Mouse (Mus musculus): ENCODE results near the gene Ednra.

DNA sequence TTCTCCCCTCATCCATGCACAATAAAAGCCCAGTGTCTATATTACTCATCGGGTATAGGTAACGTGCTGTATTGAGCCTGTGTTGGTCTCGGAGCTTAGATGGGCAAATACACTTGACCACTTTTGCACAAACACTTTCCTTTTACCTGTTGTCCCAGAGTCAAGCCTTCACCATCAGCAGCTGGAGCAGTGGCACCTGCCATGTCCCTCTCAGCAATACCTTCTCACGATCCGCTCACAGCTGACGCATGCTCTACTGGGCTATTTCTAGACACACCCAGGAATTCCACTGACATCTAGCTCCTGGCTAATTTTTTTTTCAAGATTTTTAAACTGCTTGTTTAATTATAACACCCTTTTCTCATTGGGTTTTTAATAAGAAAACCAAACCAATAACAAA, 14.2 kb upstream of the Ednra start:
- TF ChIP-seq POLR2A (IDR thresholded peaks at IDR 0.05; ENCODE audit: control insufficient read depth, low read depth, low read length) (no peak), CTCF (IDR thresholded peaks at IDR 0.05; ENCODE audit: control insufficient read depth, insufficient read depth, insufficient replicate concordance, low read depth, low read length) (no peak)

All from testis, adult 2 months (tissue).